Mouse (Mus musculus): Measurements from ENCODE around the gene Mdfic.

DNA sequence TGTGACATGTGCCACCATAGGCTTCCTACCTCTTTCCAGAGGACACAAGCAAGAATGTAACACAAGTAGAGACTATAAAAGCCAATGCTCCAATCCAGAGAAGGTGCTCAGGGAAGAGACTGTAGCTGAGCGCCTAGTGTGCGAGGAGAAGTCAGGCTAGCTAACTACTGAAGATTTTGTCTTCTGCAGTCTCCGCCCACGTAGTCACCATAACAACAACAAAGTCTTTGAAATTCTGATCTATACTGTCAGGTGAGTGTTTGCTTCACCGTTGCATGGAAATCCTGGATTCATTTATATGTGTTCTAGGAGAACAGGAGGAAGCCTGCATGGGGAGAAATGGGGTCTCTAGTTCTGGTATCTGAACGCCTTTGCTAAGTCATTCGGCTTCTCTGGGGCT is 9.8 kb upstream of the Mdfic start:
- no peak for TF ChIP-seq GATA1 (IDR thresholded peaks at IDR 0.05; ENCODE audit: low read length)
- TF ChIP-seq TAL1 (IDR thresholded peaks at IDR 0.05; ENCODE audit: low read length), result no peak
